Mouse (Mus musculus) liver, adult 2 months (tissue): ENCODE results near the gene Trpv2.

Experiments
- CTCF ChIP-seq: fragments of 200-500 bp; IDR thresholded peaks from 2 replicates; pipeline ENCODE4 v1.5.1; 2011; ENCODE audit warnings: low read depth, low read length, control low read depth
- POLR2A ChIP-seq: fragments of 200-500 bp; IDR thresholded peaks from 2 replicates; pipeline ENCODE4 v1.6.1; 2011; ENCODE audit warnings: low read length, control low read depth; ENCODE audit not compliant: insufficient read depth; ENCODE audit errors: extremely low read depth

- TF ChIP-seq POLR2A (no peak), CTCF (no peak)
Measured at GRCm38 (mm10) chr11:62575659-62576438, 1.6 kb downstream of the Trpv2 start.
